Mouse (Mus musculus) T-helper 17 cell (primary cell): ENCODE results near the gene Slc15a5.

Experiments used
- in situ Hi-C, 2 experiments: fragments of 300-600 bp; cut with MboI, MseI; formaldehyde crosslinking; loops; 1 replicate in 1 of 2; 2 replicates in 1 of 2; pipeline ENCODE4 v1.15.1; 2025; ENCODE audit warnings: high pct_unique_total_duplicates in 2 of 2

The Slc15a5 gene

DNA sequence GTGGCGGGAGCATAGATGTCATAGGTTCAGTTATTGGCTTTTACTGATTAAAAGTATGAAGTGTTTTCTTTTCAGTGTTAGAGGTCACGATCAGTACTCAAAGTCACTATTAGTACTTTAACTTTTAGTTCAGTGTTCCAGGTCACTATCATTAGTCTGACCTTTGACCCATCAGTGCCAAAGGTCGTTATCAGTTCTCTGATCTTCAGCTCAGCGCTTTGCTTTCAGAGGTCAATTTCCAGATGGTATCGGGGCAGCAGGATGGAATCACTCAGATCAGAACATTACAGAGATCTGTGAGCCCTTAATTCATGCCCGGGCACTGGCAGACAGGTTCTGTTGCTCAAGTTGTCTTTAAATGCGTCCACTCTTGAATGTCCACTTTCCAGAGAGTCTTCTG, 116.0 kb downstream of the Slc15a5 start:
- in situ Hi-C loops = no loop called here

DNA sequence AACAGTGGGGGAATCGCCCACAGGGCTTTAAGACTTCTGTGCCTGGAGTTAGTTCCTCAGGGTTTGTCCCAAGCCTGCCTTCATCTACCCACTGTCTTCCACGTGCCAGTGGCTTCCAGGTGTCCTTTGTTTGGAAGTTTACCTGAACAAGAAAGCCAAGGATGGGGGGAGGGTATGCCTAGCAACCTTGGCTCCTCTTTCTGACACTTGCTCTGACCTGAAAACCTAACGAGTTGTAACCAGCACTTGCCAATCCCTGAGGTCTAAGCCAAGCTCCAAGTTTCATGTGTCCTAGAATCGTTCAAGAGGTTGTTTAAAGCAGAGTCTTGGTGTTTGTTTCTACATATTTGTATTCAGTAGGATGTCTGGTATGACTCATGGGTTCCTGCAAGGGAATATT, 116.9 kb downstream of the Slc15a5 start:
- in situ Hi-C loops = no loop called here

DNA sequence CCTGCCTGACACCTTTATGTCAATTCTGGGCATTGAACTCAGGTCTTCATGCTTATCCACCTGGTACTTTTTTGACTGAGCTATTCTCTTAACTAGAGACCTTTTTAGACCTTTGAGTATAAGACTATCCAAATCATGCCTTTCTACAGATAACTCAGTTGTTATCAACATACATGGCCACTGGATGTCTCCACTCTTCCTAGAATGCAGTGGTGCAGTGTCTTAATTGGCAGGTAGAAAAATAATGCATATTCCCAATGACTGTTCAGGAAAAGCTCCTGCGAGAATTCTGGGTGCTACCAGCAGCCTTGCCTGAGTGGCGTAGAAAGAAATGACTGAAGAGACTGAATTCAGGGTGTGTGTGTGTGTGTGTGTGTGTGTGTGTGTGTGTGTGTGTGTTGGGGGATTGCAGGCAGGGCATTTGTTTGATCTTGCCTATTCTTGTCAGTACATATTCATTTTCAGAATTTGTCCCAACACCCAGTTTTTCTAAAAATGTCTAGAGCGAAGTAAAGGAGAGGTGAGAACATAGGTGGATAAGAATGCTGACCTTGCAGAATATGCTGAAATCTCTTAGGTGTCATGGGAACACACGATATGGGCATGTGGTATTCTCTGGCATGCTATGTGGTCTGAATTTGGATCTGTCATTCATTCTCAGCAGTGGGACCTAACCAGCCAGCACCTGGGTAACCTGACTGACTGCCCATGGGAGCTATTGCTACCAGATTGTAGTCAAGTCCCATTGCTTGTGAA, 119.5 kb downstream of the Slc15a5 start:
- in situ Hi-C loops = no loop called here

DNA sequence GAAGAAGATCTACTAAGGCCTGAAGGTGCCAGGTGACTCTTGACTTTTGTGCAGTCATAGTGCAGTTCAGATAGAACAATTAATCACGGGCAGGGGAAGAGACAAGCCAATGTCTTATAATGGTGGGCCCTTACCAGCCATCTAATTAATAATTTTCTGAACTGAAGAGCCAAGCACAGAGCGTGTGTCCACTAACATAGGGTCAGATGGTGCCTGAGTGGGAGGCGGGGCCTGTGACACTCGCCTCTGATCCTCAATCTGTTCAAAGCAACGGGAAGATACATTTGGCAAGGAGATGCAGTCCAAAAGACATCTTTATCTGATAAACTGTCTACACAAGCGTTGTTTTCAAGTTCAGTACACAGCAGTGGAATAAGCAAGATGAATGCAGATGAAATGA, 122.1 kb downstream of the Slc15a5 start:
- in situ Hi-C loops = no loop called here

DNA sequence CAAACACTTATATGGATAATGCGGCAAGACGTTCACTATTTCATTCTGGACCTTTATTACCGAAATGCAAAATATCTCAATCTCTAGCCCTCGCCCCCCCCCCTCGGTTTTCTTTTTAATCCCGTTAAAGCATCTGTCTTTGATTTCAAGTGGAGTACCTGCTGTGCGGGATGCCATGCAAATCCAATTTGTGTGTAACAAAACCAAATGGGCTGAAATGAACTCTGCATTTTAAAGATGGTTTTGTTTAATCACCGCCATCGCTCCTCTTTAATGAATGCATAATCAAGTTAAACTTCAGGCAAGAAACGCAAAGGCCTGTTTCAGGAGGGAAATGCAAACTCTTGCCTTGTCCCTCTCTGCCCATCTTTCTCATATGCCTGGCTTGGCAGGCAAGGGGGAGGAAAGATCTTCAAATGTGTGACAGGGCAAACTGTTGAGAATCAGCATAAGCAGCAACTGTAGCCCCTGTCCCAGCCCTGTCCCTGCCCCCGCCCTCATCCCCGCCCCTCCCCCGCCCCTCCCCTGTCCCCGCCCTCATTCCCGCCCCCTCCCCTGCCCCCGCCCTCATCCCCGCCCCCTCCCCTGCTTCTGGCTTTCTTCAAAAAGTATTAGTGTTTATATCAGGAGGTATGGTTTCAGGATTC, 122.8 kb downstream of the Slc15a5 start:
- in situ Hi-C loops = no loop called here

DNA sequence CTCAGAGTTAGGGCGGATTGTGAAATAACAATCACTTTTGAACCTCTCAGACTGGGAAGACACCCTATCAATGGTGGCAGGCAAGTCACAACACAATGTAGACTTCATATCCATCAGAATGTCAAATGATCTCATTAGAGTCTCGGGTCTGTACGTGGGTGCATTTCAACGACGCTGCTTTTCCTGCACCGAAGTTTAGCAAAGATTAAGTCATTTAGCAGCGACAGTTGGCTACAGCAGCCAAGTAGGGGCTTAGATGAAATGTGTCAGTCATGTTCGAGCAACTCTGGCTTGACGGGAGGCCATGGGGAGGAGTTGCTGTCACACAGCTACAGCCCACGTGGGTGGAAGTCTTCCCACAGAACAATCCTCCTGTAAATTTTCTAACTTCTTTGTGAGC, 133.2 kb downstream of the Slc15a5 start:
- in situ Hi-C loops = no loop called here

DNA sequence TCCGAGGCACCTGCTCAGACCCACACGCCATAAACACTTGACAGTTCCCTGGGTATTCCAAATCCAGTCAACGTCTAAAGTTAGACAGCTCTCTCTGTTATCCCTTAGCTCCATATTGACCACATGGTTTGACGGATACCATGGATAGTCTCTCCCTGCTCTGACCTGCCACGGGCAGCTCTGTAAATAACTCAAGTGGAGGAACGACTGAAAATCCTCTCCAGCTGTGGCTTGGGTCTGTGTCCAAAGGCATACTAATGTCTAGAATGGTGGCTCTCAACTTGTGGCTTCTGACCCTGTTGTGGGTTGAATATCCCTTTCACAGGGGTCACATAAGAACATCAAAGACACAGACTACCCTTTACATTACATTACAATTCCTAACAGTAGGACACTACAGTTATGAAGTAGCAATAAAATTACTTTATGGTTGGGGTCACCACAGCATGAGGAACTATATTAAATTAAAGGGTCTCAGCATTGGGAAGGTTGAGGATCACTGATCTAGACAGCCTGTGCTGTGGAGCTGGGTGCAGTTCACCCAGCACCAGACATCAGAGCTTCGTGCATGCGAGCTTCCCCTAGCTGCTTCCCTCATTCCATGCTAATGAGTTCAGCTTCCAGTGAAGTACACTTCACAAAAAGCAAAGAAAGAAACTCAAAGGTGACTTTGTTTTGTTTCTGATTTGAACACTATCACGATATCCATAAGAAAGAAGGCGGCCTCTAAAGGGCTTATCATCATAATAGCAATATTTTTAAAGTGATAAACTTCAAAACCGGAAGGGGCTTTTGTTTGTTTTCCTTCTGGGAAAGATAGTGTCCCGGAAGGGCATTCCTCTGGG, 139.1 kb downstream of the Slc15a5 start:
- in situ Hi-C loops = no loop called here

DNA sequence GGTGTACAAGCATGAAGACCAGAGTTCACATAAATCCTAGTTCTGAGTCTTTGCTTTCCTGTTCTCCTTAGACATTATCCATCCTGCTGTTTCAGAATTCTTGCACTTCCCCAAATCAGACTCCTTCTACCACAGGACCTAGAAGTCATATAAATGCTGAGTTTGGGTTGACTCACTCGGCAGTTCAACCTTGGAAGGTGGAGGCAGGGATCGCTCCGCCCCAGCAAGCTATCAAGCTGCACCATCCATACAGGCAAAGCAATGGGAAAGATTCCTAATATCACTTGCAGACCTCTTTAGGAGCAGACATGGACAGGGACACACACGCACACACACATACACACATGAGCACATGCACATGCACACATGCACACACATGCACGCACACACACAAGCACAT, 142.2 kb downstream of the Slc15a5 start:
- in situ Hi-C loops = no loop called here

DNA sequence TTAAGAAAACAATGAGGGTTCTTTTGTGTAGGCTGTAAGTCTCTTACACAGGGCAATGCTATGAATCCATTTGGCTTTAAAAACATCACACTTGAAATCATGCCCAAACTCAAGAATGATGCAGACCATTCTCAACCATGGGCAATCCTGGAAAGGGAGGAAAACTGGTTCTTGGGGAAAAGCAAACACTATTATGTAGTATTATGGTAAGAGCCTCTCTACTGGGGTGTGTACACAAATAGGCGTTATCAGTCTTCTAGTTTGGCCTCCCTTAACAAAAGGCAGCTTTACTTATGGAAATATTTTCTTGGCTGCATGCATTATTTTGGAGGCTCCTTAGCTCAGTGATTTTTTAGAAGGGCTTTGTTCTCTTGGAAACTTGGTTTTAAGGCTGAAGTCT, 143.4 kb downstream of the Slc15a5 start:
- in situ Hi-C loops = no loop called here

DNA sequence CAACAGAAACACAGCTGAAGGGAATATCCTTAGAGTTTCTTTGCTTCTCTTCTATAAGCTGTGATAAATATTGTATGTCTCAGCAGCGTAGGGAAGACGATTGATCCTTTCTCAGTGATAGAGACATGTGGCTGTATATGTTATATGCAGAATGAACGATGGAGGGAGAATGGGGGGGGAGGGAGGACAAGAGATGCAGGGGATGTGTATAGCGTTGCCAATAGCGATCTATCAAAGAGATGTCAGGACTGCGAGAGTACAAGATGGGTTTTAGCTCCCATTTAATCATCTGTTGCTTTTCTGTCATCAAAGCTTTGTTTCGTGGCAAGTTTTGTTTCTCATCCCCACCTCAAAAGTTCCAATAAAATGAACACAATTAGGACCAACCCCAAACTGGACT, 143.9 kb downstream of the Slc15a5 start:
- in situ Hi-C loops = no loop called here

DNA sequence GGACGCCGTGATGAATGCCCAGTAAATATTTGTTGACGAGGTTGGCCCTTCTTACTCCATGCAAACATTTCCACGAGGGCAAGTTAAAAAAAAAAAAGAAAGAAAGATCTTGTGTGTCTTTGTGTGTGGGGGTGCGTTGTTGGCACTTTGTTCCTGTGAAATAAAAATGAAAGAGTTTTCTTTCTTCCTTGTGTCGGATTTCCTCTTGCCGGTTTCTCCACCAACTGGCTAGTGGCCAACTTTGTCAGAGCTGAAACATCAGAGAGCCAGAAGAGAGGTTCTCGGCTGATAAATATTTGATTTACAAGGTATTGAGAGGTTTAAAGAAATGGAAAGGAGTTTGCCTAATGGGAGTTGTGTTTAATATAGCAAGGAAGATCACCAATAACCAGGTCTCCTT, 144.4 kb downstream of the Slc15a5 start:
- in situ Hi-C loops = no loop called here

DNA sequence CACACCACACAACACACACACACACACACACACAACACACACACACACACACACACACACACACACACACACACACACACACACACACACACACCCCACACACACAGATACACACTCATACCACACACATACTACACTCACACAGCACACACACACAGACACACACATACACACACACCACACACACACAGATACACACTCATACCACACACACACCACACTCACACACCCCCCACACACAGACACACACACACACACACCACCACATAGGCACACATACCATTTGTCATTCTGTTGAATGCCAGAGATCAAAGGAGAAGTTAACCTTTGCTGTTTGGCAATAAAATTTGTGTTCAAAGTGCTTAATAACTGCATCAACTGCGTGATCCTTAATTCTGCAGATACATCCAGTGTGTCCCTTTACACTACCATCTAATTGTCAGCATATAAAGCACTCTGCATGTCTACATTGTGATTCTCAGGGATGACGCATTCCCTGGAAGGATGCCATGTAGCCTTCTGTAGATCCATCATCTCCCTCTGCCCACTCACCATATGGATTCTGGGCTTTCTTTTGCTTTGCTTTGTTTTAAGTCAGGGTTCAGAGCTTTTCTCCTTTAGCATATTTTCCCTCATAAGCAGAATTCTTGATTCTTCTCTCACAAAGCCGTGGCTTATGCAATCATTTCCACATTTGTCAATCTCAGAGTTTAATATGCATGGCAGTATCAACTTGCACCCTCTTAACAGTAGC, 145.0 kb downstream of the Slc15a5 start:
- in situ Hi-C loops = no loop called here
